Mouse (Mus musculus): Measurements from ENCODE around the gene Gfm1.

Gfm1 gene

GRCm38 (mm10) chr3:67496310-67496709 lies 66.4 kb downstream of the Gfm1 start:
- no peak for DNase-seq (ENCODE audit: low read depth)

DNA sequence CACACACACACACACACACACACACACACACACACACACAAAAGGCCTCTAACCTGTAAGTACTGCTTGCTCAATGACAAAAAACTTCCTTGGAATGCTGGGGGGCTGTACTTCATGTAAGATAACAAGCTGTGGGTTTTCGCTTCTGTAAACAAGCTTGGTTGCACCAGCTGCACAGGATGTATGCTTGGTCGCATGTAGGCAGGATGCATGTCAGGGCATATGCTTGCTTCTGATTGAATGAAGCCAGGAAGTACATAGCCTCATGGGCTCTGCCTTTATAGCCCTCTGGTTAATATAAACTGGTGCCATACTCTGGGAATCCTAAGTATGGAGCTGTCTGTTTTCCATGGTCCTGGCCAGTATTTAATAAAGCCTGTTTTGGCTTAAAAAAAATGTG lies 68.1 kb downstream of the Gfm1 start:
- no peak for DNase-seq (ENCODE audit: low read depth)

- no peak for DNase-seq (ENCODE audit: low read depth)
These were observed 69.0 kb downstream of the Gfm1 start for GRCm38 (mm10) chr3:67498773-67499405.

GRCm38 (mm10) chr3:67499406-67499791 lies 69.5 kb downstream of the Gfm1 start:
- no peak for DNase-seq (ENCODE audit: low read depth)

DNA sequence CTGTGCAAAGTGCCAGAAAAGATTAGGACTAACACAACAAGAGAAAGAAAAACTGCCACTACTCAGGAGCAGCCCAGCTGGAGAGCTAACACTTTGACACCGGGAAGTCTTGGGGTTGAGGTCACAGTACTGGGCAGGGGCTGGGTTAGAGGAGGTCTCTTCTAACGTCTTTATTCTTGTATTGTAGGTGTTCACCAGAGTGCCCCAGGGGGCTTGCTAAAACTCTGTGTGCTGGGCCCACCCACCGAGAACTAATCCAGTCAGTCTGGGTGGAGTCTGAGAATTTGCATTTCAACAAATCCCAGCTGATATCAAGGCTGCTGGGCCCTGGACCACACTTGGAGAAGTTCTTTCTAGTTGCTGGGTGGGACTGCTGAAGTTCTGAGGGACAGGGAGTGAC lies 74.0 kb downstream of the Gfm1 start:
- DNase-seq (ENCODE audit: low read depth), result no peak

DNA sequence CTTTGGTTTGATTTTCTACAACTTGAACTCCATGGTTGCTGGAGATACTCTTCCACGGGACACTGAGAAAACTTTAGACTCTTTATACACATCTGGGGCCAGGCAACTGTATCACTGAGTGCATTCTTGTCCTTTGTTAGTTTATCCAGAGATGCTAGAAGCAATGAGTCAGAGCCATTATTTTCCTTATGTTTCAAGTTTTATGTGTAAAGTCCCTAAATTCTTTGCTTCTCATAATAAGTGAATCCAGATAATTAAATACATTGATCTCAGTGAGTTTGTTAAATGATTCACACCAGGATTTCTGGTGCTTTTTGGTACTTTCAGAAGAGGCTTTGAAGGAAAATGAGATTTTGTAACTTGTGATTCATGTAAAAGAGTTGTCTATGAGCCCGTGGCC lies 75.4 kb downstream of the Gfm1 start:
- no peak for DNase-seq (ENCODE audit: low read depth)

GRCm38 (mm10) chr3:67508216-67508892 lies 78.5 kb downstream of the Gfm1 start:
- no peak for DNase-seq (ENCODE audit: low read depth)

DNA sequence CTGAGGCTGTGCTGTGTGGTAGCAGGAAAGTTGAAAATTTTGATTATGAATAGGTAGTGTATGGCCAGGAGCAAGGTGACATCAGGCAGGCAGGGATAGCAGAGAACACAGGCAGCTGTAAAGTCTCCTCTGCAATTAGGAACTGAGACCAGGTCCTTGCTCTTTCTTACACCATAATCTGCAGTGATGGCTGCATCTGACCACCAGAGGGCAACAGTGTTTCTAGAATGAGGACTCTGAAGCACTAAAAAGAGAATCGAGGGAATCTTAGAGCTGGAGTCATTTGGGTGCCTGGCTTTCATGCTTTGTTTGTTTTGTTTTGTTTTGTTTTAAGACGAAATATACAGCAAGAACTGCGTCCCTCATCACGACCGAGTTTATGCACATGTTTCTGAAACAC lies 82.9 kb downstream of the Gfm1 start:
- peak; percentile 72 for DNase-seq (ENCODE audit: low read depth)

DNA sequence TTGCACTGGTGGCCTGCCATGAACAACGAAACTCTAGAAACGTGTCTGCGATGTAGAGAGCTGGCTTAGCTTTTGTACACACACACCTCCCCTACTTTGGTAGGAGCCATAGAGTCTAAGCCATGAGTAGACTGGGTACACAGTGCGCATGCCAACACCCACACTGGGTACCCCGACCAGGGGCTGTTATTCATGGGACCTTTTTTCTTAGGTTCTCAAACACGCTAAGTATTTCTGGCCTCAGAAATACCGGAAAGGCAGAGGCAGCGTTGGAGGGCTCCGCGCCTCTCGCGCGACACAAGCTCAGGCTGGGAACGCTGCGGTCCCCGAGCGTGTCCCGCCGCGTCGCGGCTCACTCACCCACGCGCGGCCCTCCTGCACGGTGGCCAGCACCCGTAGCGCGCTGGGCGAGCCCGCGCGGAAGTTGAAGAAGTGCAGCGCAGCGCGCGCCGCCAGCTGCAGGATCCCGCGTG lies 84.9 kb downstream of the Gfm1 start:
- DNase-seq (ENCODE audit: low read depth), result peak; percentile 2

- DNase-seq (ENCODE audit: low read depth), result no peak
These were observed 85.4 kb downstream of the Gfm1 start, which contains the start of gene Rarres1 for GRCm38 (mm10) chr3:67515274-67515801. Gene Rarres1 (minus strand): TSS chr3:67515523.

DNA sequence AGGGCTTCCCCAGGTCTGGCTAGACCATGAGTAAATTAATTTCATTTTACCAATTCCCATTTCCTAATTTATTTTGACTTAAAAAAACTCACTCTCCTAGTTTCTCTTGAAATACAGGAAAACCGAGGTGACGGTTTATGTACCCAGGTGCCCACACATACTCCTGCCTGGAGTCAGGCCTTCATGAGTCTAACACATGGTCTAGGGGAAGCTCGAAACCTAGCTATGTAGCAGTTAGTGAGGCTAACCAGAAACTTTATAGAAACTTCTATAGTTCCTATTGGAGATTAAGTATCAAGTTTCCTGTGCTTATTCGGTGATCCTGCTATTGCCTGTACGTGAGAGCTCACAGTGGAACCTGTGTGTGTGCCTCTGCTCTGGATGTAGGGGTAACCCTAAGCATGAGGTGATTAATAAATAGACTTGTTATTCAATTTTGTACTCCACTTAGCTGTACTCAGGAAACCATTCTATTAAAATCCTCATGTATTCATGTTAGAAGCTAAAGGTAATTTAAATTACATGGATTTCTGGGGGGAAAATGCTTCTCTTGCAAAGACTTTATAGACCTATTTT lies 90.8 kb downstream of the Gfm1 start:
- DNase-seq (ENCODE audit: low read depth), result no peak

DNA sequence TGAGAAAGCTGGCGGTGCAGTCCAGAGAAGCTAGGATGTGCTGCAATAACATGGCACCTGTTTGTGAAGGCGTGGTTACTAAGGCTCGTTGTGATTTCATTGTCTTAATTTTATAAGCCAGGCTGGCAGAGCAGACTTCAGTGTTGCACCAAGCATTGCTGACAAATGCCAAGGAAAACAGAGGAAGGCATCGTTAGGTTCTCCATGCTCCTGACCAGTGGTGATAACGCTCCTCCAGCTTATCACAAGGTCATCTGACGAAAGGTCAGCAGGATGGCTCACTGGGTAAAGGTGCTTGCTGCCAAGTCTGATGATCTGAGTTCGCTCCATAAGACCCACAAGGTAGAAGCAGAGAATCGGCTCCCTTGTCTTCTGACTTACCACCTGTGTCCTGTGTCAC lies 92.8 kb downstream of the Gfm1 start:
- DNase-seq (ENCODE audit: low read depth), result no peak

DNA sequence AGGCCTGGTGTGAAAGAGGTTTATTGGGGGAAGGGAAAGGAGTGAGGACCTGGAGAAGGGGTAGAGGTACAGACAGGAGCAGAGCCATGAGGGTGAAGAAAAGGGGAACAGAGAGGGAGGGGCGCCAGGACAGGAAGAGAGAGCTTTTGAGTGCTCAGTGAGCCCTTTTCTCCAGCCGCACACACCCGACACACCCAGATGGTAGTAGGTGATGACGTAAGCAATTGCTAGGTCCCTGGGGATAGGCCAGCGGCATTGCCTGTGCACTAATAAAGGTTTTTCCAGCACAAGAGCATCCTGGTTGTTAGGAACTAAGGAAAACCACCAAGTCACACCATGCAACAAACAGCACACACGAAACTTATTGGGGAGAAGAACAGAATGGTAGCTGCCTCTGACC lies 94.9 kb downstream of the Gfm1 start:
- no peak for DNase-seq (ENCODE audit: low read depth)
